ENCODE assay signal across 18 mouse cellular contexts in the genomic region with DNA sequence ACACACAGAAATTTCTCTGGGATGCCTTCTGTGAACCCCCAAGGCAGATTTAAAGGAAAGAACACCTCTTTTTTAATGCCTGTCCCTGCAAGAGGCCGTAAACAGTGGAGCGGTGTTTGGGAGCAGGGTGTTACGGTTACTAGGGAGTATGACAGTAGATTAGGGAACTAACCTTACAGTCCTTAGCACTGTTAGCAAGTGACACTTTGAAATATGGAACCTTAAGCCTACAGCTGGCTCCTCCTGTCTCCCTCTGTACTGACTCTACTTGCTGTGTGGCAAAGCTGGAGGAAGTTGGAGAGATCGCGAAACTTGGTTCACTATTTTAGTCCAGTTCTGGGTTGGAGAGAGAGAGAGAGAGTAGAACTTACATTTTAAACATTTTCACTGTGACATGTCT. TPM values are rescaled to one million over a fixed set of nuclear protein-coding genes. Genes with fewer than 3 reads are reported as not detected.
A peak's percentile ranks its signal among the peaks of the same experiment; 100 is the strongest.
DNase-seq lines count a peak whose midpoint lies in the region; ATAC-seq and TF ChIP-seq lines count a peak whose summit lies in the region.
"Had no signal": no experiment of that assay in that cellular context is flagged by ENCODE, and none has a peak within 500 bp of the region (broad histone marks: within the 10 kb centered on the region; RNA-seq: fewer than 3 reads in every experiment).

No protein-coding gene starts in this region.

- H3K4me1 ChIP-seq in heart, embryonic 13.5 days: peaks cover 62% of the 10 kb centered on the region
- H3K4me1 ChIP-seq in lung, embryonic 16.5 days (replicated peaks; ENCODE audit: control insufficient read depth, insufficient read depth, low read length): peaks cover 17% of the 10 kb centered on the region; the same call in 1 of the 2 replicates
- H3K4me1 ChIP-seq in lung, adult 2 months (ENCODE audit: control insufficient read depth, insufficient read depth, low read length): peaks cover 53% of the 10 kb centered on the region
- H3K4me1 ChIP-seq: embryonic facial prominence, embryonic 12.5 days had no signal

- H3K9me3 ChIP-seq in heart, embryonic 13.5 days: no peaks in the 10 kb centered on the region
- H3K9me3 ChIP-seq in lung, embryonic 16.5 days (ENCODE audit: control insufficient read depth, low read length): no peaks in the 10 kb centered on the region
- H3K9me3 ChIP-seq: embryonic facial prominence, embryonic 12.5 days; hindbrain, embryonic 10.5 days; lung, embryonic 15.5 days; megakaryocyte, embryonic 14.5 days; midbrain, embryonic 15.5 days; neural tube, embryonic 12.5 days; stomach, embryonic 15.5 days had no signal

- WGBS in heart, embryonic 13.5 days: 83% methylated on average over 5 of the region's 5 CpGs
- WGBS in lung, embryonic 16.5 days: 74% methylated on average over 5 of the region's 5 CpGs
- WGBS in lung, adult 2 months: 53% methylated on average over 5 of the region's 5 CpGs

- TF ChIP-seq POLR2A in lung, adult 2 months (IDR thresholded peaks at IDR 0.05; ENCODE audit: borderline replicate concordance, extremely low read depth, low read depth, low read length): no peak

- DNase-seq in heart, adult 9 months (ENCODE audit: low spot score in 2 of 2): no peak
- no peak for DNase-seq in lung, adult 2 months
- DNase-seq in Muller cell, postnatal 12 days (ENCODE audit: inconsistent ontology term): no peak
- no peak for DNase-seq in adrenal gland, adult 18-20 months (ENCODE audit: low spot score in 2 of 2)
- DNase-seq: adrenal gland, adult 2 months; cerebellum, adult 11-12 months; kidney, adult 2 months had no signal

- no peak for TF ChIP-seq CTCF in lung, adult 2 months (IDR thresholded peaks at IDR 0.05; ENCODE audit: insufficient read depth, low read length)

- no peak overlapping the region for H3K27ac ChIP-seq in heart, embryonic 13.5 days (replicated peaks)
- H3K27ac ChIP-seq in lung, embryonic 16.5 days (ENCODE audit: low read length): peak overlapping the region; percentile 15; the same call in 1 of the 2 replicates
- H3K27ac ChIP-seq: embryonic facial prominence, embryonic 12.5 days; hindbrain, embryonic 10.5 days; lung, embryonic 15.5 days; midbrain, embryonic 15.5 days; neural tube, embryonic 12.5 days; stomach, embryonic 15.5 days had no signal

- H3K27me3 ChIP-seq in heart, embryonic 13.5 days (replicated peaks): no peaks in the 10 kb centered on the region
- H3K27me3 ChIP-seq in lung, embryonic 16.5 days (ENCODE audit: control insufficient read depth, insufficient read depth, low read depth, low read length): no peaks in the 10 kb centered on the region
- H3K27me3 ChIP-seq: embryonic facial prominence, embryonic 12.5 days; lung, embryonic 15.5 days; megakaryocyte, embryonic 14.5 days; midbrain, embryonic 15.5 days; neural tube, embryonic 12.5 days; stomach, embryonic 15.5 days had no signal

- peaks cover 14% of the 10 kb centered on the region; the same call in 1 of the 2 replicates for H3K36me3 ChIP-seq in heart, embryonic 13.5 days
- H3K36me3 ChIP-seq in lung, embryonic 16.5 days (ENCODE audit: control insufficient read depth, insufficient read depth, low read length): peaks cover 4% of the 10 kb centered on the region; the same call in 1 of the 2 replicates
- H3K36me3 ChIP-seq: embryonic facial prominence, embryonic 12.5 days; lung, embryonic 15.5 days; midbrain, embryonic 15.5 days; neural tube, embryonic 12.5 days had no signal

- no peak for ATAC-seq in heart, embryonic 13.5 days (ENCODE audit: extremely low read depth, insufficient number of reproducible peaks, low FRiP score, low TSS enrichment)
- no peak for ATAC-seq in lung, embryonic 16.5 days (ENCODE audit: low read depth)
- peak; percentile 71 to 76 for ATAC-seq in hematopoietic stem cell, adult 5-6 weeks (replicated peaks in 1 of 2; ENCODE audit: insufficient read depth in 1 of 2, low FRiP score in 2 of 2, low TSS enrichment in 1 of 2, low read depth in 1 of 2, poor library complexity in 2 of 2, severe bottlenecking in 2 of 2)
- ATAC-seq: forebrain, embryonic 16.5 days; midbrain, embryonic 15.5 days had no signal

- no peak overlapping the region for H3K9ac ChIP-seq in heart, embryonic 13.5 days
- no peak overlapping the region for H3K9ac ChIP-seq in lung, embryonic 16.5 days (ENCODE audit: low read length)
- H3K9ac ChIP-seq: embryonic facial prominence, embryonic 12.5 days; lung, embryonic 15.5 days; midbrain, embryonic 15.5 days; neural tube, embryonic 12.5 days; stomach, embryonic 15.5 days had no signal

- no peak overlapping the region for H3K4me3 ChIP-seq in heart, embryonic 13.5 days
- no peak overlapping the region for H3K4me3 ChIP-seq in lung, embryonic 16.5 days (ENCODE audit: low read length)
- H3K4me3 ChIP-seq in lung, adult 2 months (replicated peaks; ENCODE audit: extremely low read depth, low read depth, low read length): no peak overlapping the region
- H3K4me3 ChIP-seq: embryonic facial prominence, embryonic 12.5 days; hindbrain, embryonic 10.5 days; lung, embryonic 15.5 days; megakaryocyte, embryonic 14.5 days; midbrain, embryonic 15.5 days; neural tube, embryonic 12.5 days; stomach, embryonic 15.5 days had no signal

- peak overlapping the region; percentile 26 for H3K4me2 ChIP-seq in heart, embryonic 13.5 days
- H3K4me2 ChIP-seq in lung, embryonic 16.5 days (ENCODE audit: low read depth, low read length): no peak overlapping the region
- H3K4me2 ChIP-seq: embryonic facial prominence, embryonic 12.5 days; lung, embryonic 15.5 days; midbrain, embryonic 15.5 days; neural tube, embryonic 12.5 days; stomach, embryonic 15.5 days had no signal

RNA-seq across cellular contexts. Expression of a gene that starts 5.0 kb away (rescaled TPM):
- polyA plus RNA-seq in heart, embryonic 13.5 days (2015; fragmentation: Nextera tagmentation; extraction: Ambion mirVana): 38.0 and 39.4 TPM in 2 replicates
- polyA plus RNA-seq in lung, embryonic 16.5 days (2015; fragmentation: Nextera tagmentation; extraction: Ambion mirVana): 93.3 and 96.3 TPM in 2 replicates
- 107 and 129 TPM in 2 replicates for polyA plus RNA-seq in lung, adult 2 months (2012; rRNA removed)
- total RNA-seq in hematopoietic stem cell, adult 5-6 weeks (2017): 34.8 and 36.1 TPM in 2 replicates
- 100 to 1,000 TPM; 209 to 293 TPM for total RNA-seq in adrenal gland, adult 18-20 months (2021)

Comparison
In these comparisons a context has a peak if more than half of its experiments do, and no peak if none do; other contexts are left out.
1. ATAC-seq: peak in hematopoietic stem cell, adult 5-6 weeks (2 of 2); none in heart, embryonic 13.5 days (single experiment) and lung, embryonic 16.5 days (single experiment).